Mouse (Mus musculus) olfactory bulb, adult 2 months (tissue): Measurements from ENCODE around the gene St6galnac4. TPM values are rescaled to one million over a fixed set of nuclear protein-coding genes. Genes with fewer than 3 reads are reported as not detected.

Experiments used
- H3K27ac ChIP-seq: fragments of 200-500 bp; 2 replicates; pipeline ENCODE4 v1.5.1; 2012; ENCODE audit warnings: low read depth, low read length; ENCODE audit not compliant: insufficient read depth
- H3K4me1 ChIP-seq: fragments of 200-500 bp; 2 replicates; pipeline ENCODE4 v1.6.1; 2012; ENCODE audit warnings: low read length; ENCODE audit not compliant: control insufficient read depth, insufficient read depth
- H3K4me3 ChIP-seq: fragments of 200-500 bp; 2 replicates; pipeline ENCODE4 v1.5.1; 2012; ENCODE audit warnings: mild to moderate bottlenecking, low read depth, low read length, moderate library complexity; ENCODE audit not compliant: insufficient read depth
- CTCF ChIP-seq: fragments of 200-500 bp; IDR thresholded peaks from 2 replicates; pipeline ENCODE4 v1.5.1; 2012; ENCODE audit warnings: low read depth, mild to moderate bottlenecking, low read length, moderate library complexity; ENCODE audit not compliant: insufficient read depth
- POLR2A ChIP-seq: fragments of 200-500 bp; IDR thresholded peaks from 2 replicates; pipeline ENCODE4 v1.6.1; 2012; ENCODE audit warnings: mild to moderate bottlenecking, low read depth, low read length, moderate library complexity; ENCODE audit not compliant: insufficient read depth
- WGBS: fragments of 180-500 bp; shearing (Covaris S2); methylation state at CpG from one replicate; pipeline ENCODE4 v1.1.7; 2018; 5-methylcytosine and 5-hydroxymethylcytosine counted together
- polyA plus RNA-seq: library from polyadenylated mRNA; stranded (reverse); fragments of >200 nt; gene quantifications from 2 replicates; pipeline ENCODE4 v1.2.4, GENCODE M21; 2012; ENCODE audit warnings: low replicate concordance; ENCODE audit not compliant: missing spikeins, insufficient read depth, insufficient read length

St6galnac4 gene
- polyA plus RNA-seq, 1 experiment: not detected

GRCm38 (mm10) chr2:32576532-32576931, 10.4 kb upstream of the St6galnac4 start:
- H3K4me1 ChIP-seq: peaks cover 17% of the 10 kb centered on the region

GRCm38 (mm10) chr2:32578146-32579046, 8.5 kb upstream of the St6galnac4 start:
- Histone ChIP-seq H3K4me3 (no peak overlapping the region), H3K4me1 (peaks cover 15% of the 10 kb centered on the region), H3K27ac (no peak overlapping the region)
- WGBS: 42% methylated on average over 26 of the region's 30 CpGs
- TF ChIP-seq POLR2A (no peak), CTCF (no peak)

More at GRCm38 (mm10) chr2:32576532-32576931, 10.4 kb upstream of the St6galnac4 start:
- 90% methylated on average over 9 of the region's 9 CpGs for WGBS
- no peak for TF ChIP-seq POLR2A
- no peak for TF ChIP-seq CTCF
- no peak overlapping the region for H3K27ac ChIP-seq
- H3K4me3 ChIP-seq: no peak overlapping the region

- peak overlapping the region; percentile 25; the same call in 1 of the 2 replicates for H3K4me3 ChIP-seq
- TF ChIP-seq CTCF: no peak
- no peak for TF ChIP-seq POLR2A
- WGBS: 34% methylated on average over 19 of the region's 19 CpGs
- H3K4me1 ChIP-seq: peaks cover 7% of the 10 kb centered on the region
- no peak overlapping the region for H3K27ac ChIP-seq
These were observed 5.3 kb upstream of the St6galnac4 start for GRCm38 (mm10) chr2:32581450-32582095.

GRCm38 (mm10) chr2:32582830-32583799, 3.8 kb upstream of the St6galnac4 start:
- peak; percentile 55 for TF ChIP-seq CTCF
- TF ChIP-seq POLR2A: no peak
- WGBS: 14% methylated on average over 37 of the region's 37 CpGs
- Histone ChIP-seq H3K27ac (no peak overlapping the region), H3K4me3 (peak overlapping the region; percentile 29), H3K4me1 (peaks cover 13% of the 10 kb centered on the region)

GRCm38 (mm10) chr2:32585149-32585714, 1.7 kb upstream of the St6galnac4 start:
- Histone ChIP-seq H3K4me1 (peaks cover 27% of the 10 kb centered on the region), H3K27ac (no peak overlapping the region), H3K4me3 (no peak overlapping the region)
- TF ChIP-seq CTCF (no peak), POLR2A (no peak)
- WGBS: 83% methylated on average over 7 of the region's 7 CpGs

GRCm38 (mm10) chr2:32587731-32588321, 931 bp downstream of the St6galnac4 start:
- TF ChIP-seq POLR2A (no peak), CTCF (no peak)
- Histone ChIP-seq H3K4me1 (peaks cover 30% of the 10 kb centered on the region), H3K27ac (no peak overlapping the region), H3K4me3 (peak overlapping the region; percentile 53)
- 34% methylated on average over 9 of the region's 9 CpGs for WGBS

GRCm38 (mm10) chr2:32589213-32589795, 2.4 kb downstream of the St6galnac4 start:
- 41% methylated on average over 11 of the region's 11 CpGs for WGBS
- peaks cover 25% of the 10 kb centered on the region for H3K4me1 ChIP-seq
- H3K4me3 ChIP-seq: 0 out of 2 replicates have a peak overlapping the region, but pooled peaks have one; percentile 3
- no peak for TF ChIP-seq POLR2A
- TF ChIP-seq CTCF: no peak
- no peak overlapping the region for H3K27ac ChIP-seq
